Mouse (Mus musculus) spleen, postnatal 0 days (tissue): ENCODE data around the gene Snrnp48. TPM values are rescaled to one million over a fixed set of nuclear protein-coding genes. Genes with fewer than 3 reads are reported as not detected.

Source experiments
- polyA plus RNA-seq: library from polyadenylated mRNA; unstranded; fragments of >200 nt; fragmentation: Nextera tagmentation; extraction: Ambion mirVana; gene quantifications from 2 replicates; pipeline ENCODE4 v1.2.1, GENCODE M21; 2015

Snrnp48 gene
- polyA plus RNA-seq, result 22.5 and 28.0 TPM in 2 replicates

DNA sequence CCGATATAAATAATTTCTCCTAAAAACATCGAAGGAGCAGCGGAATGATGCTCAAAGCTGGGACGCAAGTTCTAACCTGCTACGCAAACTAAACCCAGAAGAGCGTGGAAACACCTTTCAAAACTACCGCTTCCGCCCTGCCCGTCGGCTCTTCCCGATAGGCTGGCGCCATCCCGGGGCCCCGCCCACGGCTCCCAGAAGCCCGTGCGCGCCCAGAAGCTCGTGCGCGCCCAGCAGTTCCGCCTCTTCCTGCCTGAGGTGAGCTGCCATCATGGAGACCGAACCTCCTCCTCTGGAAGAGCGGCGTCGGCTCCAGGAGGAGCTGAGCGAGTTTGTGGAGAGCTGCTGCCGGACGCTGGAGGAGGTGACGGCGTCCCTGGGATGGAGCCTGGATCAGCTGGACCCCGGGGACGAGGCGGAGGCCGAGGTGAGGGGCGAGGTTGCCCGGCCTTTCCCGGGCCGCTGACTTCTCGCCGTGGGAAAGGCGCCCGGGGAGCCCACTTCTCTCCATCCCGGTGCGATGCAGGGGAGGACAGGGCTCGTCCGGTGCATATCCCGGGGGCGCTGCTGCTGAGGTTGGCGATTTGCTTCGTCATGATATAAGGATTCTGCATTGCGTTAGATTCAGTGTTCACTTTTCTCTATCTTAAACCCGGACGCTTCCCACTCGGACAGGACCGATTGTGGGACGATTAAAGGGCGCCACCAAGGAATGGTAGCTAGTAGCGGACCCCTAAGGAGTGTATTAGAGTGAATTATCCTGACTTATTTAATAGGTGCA is at the start of gene Snrnp48:
Gene Snrnp48 (plus strand): TSS at position 237 of the 781 bp plus-strand sequence.

Other genes with a start within 250 kb of the Snrnp48 start
- 76.0 and 80.2 TPM in 2 replicates for gene Ssr1, start 210.7 kb upstream of the Snrnp48 start, polyA plus RNA-seq
- 34.2 and 39.4 TPM in 2 replicates for gene Riok1, start 167.9 kb upstream of the Snrnp48 start, polyA plus RNA-seq
- gene Cage1, start 167.9 kb upstream of the Snrnp48 start, polyA plus RNA-seq, result 0.97 and 1.1 TPM in 2 replicates
- 0.10 and 0.12 TPM in 2 replicates for gene Dsp, start 53.6 kb upstream of the Snrnp48 start, polyA plus RNA-seq
- gene Bmp6, start 140.2 kb downstream of the Snrnp48 start, polyA plus RNA-seq, result 1.7 and 1.8 TPM in 2 replicates